Mouse (Mus musculus) cerebellum, postnatal 14 days (tissue): Measurements from ENCODE around the gene Gm17949.

Experiments
- DNase-seq, 2 experiments: peaks; one replicate each; pipeline ENCODE4 v3.0.0; 2021; ENCODE audit warnings: mixed read lengths in 2 of 2

Gm17949 gene

GRCm38 (mm10) chr17:57011236-57012141 lies at the start of gene Gm17949, which contains the start of gene Gtf2f1:
Gene Gm17949, plus strand, starts transcription at chr17:57011469.
Gene Gtf2f1, minus strand, starts transcription at chr17:57011288.
- DNase-seq: peak; percentile 97

- no peak for DNase-seq
Measured at GRCm38 (mm10) chr17:56961880-56962279, 49.4 kb upstream of the Gm17949 start.

- DNase-seq: no peak
Measured at GRCm38 (mm10) chr17:56962642-56963405, 48.4 kb upstream of the Gm17949 start.

- DNase-seq: no peak
Measured at GRCm38 (mm10) chr17:56963646-56964045, 47.6 kb upstream of the Gm17949 start.

GRCm38 (mm10) chr17:56969321-56969720 lies 41.9 kb upstream of the Gm17949 start:
- no peak for DNase-seq

- peak; percentile 32 to 53 for DNase-seq
Measured at GRCm38 (mm10) chr17:56970081-56970480, 41.2 kb upstream of the Gm17949 start.

- DNase-seq: no peak
Measured at GRCm38 (mm10) chr17:56973956-56974707, 37.1 kb upstream of the Gm17949 start.

GRCm38 (mm10) chr17:56974708-56975240 lies 36.5 kb upstream of the Gm17949 start:
- DNase-seq: no peak

GRCm38 (mm10) chr17:56975391-56975790 lies 35.9 kb upstream of the Gm17949 start:
- DNase-seq: no peak

GRCm38 (mm10) chr17:56976531-56977390 lies 34.5 kb upstream of the Gm17949 start:
- no peak for DNase-seq

GRCm38 (mm10) chr17:56979524-56979923 lies 31.7 kb upstream of the Gm17949 start:
- DNase-seq: no peak

GRCm38 (mm10) chr17:56981049-56981448 lies 30.2 kb upstream of the Gm17949 start:
- DNase-seq: no peak

GRCm38 (mm10) chr17:56982013-56982412 lies 29.3 kb upstream of the Gm17949 start, which contains the start of gene Acer1:
Gene Acer1, minus strand, starts transcription at chr17:56982126.
- no peak for DNase-seq

- DNase-seq: no peak
Measured at GRCm38 (mm10) chr17:56984886-56985285, 26.4 kb upstream of the Gm17949 start.

GRCm38 (mm10) chr17:56985656-56986055 lies 25.6 kb upstream of the Gm17949 start:
- no peak for DNase-seq

- DNase-seq: no peak
Measured at GRCm38 (mm10) chr17:56986105-56986805, 25.0 kb upstream of the Gm17949 start.

- DNase-seq: no peak
Measured at GRCm38 (mm10) chr17:56988441-56988840, 22.8 kb upstream of the Gm17949 start.

GRCm38 (mm10) chr17:56988921-56989430 lies 22.3 kb upstream of the Gm17949 start:
- DNase-seq: no peak

GRCm38 (mm10) chr17:56989467-56990114 lies 21.7 kb upstream of the Gm17949 start:
- DNase-seq: peak; percentile 82 to 88
